Mouse (Mus musculus): ENCODE results near the gene Adgrf2. TPM values are rescaled to one million over a fixed set of nuclear protein-coding genes. Genes with fewer than 3 reads are reported as not detected.

Gene Adgrf2
- 0.44 and 0.49 TPM in 2 replicates for polyA plus RNA-seq (2012; rRNA removed)

DNA sequence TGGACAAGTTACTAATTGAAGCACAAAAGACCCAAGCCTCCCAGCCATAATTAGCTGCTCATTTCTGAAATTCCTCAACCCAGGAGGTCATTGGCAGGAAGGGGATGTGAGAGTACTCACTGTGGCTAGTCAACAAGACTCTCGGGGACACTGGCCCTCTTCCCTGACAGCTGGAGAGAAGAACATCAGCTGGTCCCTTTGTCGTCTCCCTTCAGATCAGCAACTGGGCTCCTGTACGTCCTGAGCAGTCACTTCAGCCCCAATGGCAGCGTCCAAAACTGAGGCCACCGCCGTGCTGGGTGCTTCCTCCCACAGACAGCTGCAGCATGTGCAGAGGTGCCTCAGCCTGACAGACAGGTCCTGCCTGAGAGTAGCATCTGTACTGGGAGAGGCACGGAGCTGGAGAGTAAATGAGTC, at the start of gene Adgrf2:
Gene Adgrf2, minus strand, starts transcription at position 379 of the 417 bp plus-strand sequence.

DNA sequence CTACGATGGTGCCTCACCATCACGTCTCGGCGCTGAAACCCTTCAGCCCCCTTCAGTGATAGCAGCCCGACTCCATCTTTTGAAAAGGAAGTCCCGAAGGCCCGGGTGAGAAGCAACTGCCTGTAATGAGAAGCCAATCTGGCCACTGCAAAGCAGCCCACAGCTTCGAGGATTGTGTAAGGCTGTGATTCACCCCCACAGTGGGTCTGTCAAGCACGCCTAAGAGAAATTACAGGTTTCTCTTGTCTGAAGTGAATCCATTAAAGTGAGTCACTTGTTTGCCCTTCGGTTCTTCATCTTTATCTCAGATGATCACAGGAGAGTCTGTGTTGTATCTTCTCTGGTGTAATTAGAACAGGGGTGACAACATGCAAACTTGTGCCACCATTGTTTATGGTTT, 49.8 kb downstream of the Adgrf2 start, which contains the start of gene Adgrf4:
Gene Adgrf4, minus strand, starts transcription at position 149 of the 400 bp plus-strand sequence.

Other genes starting within 250 kb of the Adgrf2 start
- 0.21 and 0.32 TPM in 2 replicates for gene Opn5, start 130.8 kb downstream of the Adgrf2 start, polyA plus RNA-seq (2012; rRNA removed)
- gene Adgrf4, start 49.9 kb downstream of the Adgrf2 start, polyA plus RNA-seq (2012; rRNA removed) = 1.3 and 1.7 TPM in 2 replicates
- gene Cd2ap, start 134.5 kb upstream of the Adgrf2 start, polyA plus RNA-seq (2012; rRNA removed) = 16.7 TPM in 2 replicates

All from central nervous system, embryonic 18 days (tissue).